Mouse (Mus musculus): ENCODE data around the gene Mrm3. TPM values are rescaled to one million over a fixed set of nuclear protein-coding genes. Genes with fewer than 3 reads are reported as not detected.

Gene Mrm3
- polyA plus RNA-seq (2012; rRNA removed), result 15.2 and 17.0 TPM in 2 replicates

DNA sequence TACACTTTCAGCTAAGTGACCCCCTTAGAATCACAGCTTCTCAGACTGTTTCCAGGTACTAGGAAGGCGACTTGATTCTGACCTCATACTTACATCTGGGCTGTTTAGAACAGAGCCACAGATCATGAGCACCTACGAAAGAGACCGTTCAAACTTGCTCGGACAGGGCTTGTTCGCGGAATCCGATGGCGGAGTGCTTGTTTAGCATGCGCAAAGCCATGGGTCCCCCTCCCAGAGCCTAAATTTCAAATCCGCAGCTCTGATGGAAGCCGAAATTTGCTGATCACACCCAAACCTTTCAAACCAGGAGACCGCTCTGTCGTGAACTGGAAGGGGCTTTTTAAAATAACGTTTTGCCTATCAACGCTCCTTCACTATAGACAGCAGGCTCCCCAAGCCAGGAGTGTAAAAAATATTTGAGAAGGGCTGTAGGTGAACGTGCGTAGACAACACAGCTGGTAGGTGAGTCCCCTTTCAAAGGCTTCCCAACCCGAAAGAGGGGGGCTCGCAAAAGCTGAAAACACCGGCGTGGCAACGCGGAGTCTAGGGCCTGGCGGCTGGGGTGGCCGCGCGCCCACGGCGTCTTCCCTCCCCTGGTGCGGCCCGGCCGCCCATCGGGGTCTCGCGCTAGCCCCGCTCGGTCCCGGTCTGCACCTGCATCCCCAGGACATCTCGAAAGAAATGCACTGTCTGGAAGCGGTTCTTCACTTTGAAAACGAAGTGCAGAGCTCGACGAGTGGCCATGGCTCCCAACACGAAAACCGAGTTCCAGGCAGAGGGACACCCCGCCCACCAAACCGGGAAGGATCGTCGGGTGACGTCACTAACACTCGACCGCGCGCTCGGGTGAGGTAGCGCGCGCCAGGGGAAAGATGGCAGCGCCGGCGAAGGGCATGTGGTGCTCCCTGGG, at the start of gene Mrm3, which contains the start of gene Glod4:
Mrm3 (plus strand) TSS at position 815 of the 910 bp plus-strand sequence.
Glod4 (minus strand) TSS at position 825 of the 910 bp plus-strand sequence.

DNA sequence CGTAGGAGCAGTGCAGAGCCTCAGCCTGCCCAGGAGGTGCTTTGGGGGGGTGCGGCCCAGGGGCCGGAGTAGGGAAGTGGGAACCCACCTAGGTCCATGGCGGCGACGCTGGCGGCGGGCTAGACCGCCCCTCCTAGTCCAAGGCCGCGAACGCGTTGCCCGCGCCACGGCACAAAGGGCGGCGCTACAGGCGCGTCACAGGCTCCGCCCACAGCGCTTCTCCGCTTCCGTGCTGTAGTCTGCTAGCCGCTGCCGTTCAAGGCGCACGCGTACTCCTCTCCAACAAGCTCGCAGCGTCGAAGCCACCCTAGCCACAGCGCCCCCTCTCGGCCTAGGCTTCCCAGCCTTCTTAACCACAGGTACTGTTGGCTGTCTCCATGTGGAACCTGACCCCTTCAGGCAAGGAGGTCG, 26.1 kb upstream of the Mrm3 start, which contains the start of the genes Dbil5 and Gemin4:
Dbil5 (plus strand) TSS at position 219 of the 411 bp plus-strand sequence.
Gemin4 (minus strand) TSS at position 275 of the 411 bp plus-strand sequence.

Other genes starting within 250 kb of the Mrm3 start
- gene 1700016K19Rik, start 243.8 kb upstream of the Mrm3 start, polyA plus RNA-seq (2012; rRNA removed), result 7.4 and 9.1 TPM in 2 replicates
- 7.5 and 8.0 TPM in 2 replicates for gene Rflnb, start 215.9 kb upstream of the Mrm3 start, polyA plus RNA-seq (2012; rRNA removed)
- 53.5 and 54.9 TPM in 2 replicates for gene Vps53, start 64.1 kb upstream of the Mrm3 start, polyA plus RNA-seq (2012; rRNA removed)
- gene Fam57a, start 64.0 kb upstream of the Mrm3 start, polyA plus RNA-seq (2012; rRNA removed), result 32.1 TPM in 2 replicates
- 0.61 and 0.90 TPM in 2 replicates for gene Dbil5, start 26.1 kb upstream of the Mrm3 start, polyA plus RNA-seq (2012; rRNA removed)
- 7.5 and 8.2 TPM in 2 replicates for gene Gemin4, start 26.1 kb upstream of the Mrm3 start, polyA plus RNA-seq (2012; rRNA removed)
- 44.0 and 52.6 TPM in 2 replicates for gene Glod4, start within 50 bp of the Mrm3 start, polyA plus RNA-seq (2012; rRNA removed)
- 17.4 and 19.4 TPM in 2 replicates for gene Nxn, start 155.4 kb downstream of the Mrm3 start, polyA plus RNA-seq (2012; rRNA removed)
- 41.5 and 41.6 TPM in 2 replicates for gene Timm22, start 163.2 kb downstream of the Mrm3 start, polyA plus RNA-seq (2012; rRNA removed)